Mouse (Mus musculus) thymus, postnatal 36 days (tissue): ENCODE results near the gene Cep350.
A peak's percentile ranks its signal among the peaks of the same experiment; 100 is the strongest.
"Not testable (repeated sequence)": the region's sequence is repeated elsewhere in the genome, so short reads cannot be mapped to it uniquely, and the experiment has no call there.

Experiments
- DNase-seq, 2 experiments: peaks; one replicate each; pipeline ENCODE4 v3.0.0; 2022; ENCODE audit warnings: mixed read lengths in 2 of 2

Gene Cep350

GRCm38 (mm10) chr1:155882646-155883231 lies 90.3 kb downstream of the Cep350 start:
- not testable (repeated sequence) for DNase-seq

DNA sequence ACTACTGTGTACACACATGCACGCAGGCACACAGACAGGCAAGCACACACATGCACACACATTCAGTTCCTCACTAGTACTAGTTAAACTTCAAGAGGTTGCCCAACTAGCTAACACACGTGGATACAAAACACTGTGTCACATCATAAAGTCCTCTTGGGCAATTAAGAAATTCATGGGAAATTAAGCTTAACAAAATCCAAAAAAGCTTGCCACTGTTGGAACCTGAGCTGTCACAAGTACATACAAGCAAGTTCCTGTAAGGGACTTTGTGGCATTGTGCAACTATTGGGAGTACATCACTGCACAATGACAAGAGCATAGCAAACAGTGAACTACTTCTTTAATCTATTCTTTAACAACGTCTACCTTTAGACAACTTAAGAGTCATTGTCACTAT lies 93.5 kb downstream of the Cep350 start:
- no peak for DNase-seq

- peak in 1 of 2 experiments; percentile 5 for DNase-seq
Observed at GRCm38 (mm10) chr1:155862967-155863366, 110.1 kb downstream of the Cep350 start.

- DNase-seq: no peak
Observed at GRCm38 (mm10) chr1:155854926-155855702, 117.9 kb downstream of the Cep350 start.

- no peak for DNase-seq
Observed at GRCm38 (mm10) chr1:155853009-155853408, 120.0 kb downstream of the Cep350 start.

GRCm38 (mm10) chr1:155844235-155844634 lies 128.8 kb downstream of the Cep350 start:
- no peak for DNase-seq

DNA sequence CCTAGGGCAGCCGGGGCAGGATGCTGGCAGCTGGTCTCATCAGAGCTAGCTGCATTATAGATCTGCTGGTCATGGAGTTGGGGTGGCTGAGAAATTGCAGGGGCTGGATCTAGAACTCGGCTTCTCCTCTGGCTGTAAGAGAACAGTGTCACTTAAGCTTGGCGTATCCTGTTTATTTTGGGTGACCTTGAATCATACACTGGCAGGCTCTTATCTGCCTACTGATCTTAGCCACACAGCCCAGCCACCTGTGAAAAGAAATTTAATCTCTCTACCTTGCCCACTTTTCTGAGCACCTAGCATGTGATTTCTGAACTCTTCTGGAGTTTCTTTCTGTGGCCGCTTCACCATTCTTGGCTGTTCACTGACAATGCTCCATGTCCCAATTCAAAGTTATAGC lies 129.5 kb downstream of the Cep350 start:
- no peak for DNase-seq

DNA sequence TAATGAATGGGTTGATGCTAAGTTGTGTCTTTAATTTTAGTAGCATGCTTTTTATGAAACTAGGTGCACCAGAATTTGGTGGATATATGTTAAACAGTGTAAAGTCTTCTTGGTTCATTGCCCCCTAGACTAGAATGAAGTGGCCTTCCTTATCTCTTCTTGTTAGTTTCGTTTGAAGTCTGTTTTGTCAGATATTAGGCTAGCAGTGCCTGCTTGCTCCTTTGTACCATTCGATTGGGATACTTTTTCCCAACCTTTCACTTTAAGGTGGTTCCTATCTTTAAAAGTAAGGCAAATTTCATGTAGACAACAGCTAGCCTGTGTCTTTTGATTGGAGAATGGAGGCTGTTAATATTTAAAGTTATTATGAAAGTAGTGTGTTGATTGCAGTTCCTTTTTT lies 137.4 kb downstream of the Cep350 start:
- no peak for DNase-seq

DNA sequence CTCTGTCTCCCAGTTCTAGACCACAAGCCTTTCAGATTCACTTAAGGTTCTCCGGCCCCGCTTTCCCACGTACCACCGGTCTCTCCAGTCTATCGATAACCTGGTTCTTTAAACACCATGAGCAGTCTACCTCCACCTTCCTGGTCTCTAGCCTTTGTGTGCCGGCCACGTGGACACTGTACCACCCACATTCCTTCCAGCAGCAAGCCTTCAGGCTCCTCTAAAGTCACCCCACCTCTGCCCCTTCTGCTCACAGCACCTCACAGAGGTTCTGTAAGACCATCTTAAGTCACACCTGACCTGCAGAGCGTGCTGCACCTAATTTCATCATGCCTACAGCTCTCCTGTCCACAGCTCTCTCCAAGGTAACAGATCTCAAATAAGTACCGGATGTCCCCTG lies 139.4 kb downstream of the Cep350 start:
- no peak for DNase-seq

DNA sequence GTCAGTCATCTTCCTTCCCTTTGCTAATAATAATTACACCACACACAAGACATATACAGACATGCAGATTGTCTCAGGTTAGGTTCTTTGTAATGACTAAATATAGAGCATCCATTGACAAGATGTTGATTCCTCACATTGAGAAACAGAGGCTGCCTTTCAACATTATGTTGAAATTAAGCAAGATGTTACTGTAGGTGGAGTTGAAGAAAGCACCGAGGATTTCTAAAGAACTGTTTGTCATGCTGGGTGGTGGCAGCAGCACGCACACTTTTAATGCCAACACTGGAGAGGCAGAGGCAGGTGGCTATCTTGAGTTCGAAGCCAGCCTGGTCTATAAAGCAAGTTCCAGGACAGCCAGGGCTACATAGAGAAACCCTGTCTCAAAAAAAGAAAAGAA lies 141.1 kb downstream of the Cep350 start:
- no peak for DNase-seq

DNA sequence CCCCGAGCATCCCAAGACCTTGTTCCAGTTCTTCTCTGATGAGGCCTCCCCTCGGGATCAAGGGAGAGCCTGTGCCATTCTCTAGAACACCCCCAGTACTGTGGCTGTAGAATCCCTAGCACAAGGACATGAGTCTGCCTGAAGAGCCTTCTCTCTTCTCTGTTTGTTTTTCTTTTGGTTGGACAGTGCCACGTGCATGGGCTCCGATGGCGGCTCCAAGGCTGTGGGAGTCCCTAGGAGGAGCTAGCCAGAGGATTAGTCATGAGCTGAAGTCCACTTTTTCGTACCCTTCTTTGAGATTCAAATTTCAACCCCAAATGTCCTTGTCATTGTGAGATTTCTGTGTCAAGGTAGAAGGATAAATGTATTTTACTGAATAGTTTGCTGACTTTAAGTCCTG lies 142.2 kb downstream of the Cep350 start:
- no peak for DNase-seq

DNA sequence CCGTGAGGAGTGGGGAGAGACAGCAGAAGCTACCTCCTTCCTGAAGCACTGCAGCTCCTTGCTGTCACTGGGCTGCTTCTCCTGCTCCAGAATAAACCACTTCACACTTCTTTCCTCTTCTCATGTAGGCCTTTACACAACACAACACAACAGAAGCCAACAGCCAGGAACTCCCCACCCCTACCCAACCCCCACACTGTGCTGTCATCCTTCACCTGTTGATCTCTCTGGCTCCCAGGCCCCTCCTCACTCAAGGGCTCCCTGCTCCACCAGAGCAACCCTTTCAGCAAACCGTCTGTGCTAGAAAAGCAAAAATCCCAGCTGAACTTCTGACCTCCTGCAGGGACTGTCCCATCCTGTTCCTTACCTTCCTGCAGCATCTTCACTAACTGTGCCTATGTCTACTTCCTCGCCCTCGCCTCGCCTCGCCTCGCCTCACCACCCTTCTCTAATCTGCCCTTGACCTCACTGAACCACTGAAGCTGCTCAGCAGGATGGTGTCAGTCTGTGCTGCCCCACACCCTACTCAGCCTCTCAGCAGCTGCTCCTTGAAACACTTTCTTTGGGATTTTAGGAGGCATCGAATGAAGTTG lies 145.3 kb downstream of the Cep350 start:
- DNase-seq: no peak

DNA sequence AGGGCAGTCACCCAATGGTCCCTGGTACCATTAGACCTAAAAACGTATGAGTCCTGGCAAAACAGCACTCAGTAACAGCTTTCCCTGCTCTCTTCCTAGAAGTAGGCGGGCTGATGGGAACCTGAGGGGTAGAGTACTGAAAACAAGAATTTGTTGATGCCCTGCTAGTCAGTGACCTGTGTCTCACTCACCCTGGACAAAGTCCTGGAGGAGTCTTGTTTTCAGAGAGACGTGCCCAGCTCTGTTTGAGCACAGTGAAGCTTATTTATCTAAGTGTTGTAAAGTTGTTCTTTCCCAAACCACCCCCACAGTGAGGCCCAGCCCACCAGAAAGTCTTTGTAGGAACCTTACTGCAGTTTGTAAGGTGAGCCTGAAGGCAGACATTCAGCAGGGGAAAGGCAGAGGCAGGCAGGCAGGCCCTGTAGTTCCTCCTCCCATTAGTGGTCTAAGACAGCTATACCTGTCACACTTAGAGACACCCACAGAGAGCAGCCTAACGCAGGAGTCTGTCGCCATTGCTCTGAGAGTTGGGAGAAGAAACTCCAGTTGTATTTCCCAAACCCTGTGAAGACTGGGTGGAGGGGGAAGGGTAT lies 146.2 kb downstream of the Cep350 start:
- no peak for DNase-seq

GRCm38 (mm10) chr1:155825940-155826716 lies 146.9 kb downstream of the Cep350 start:
- DNase-seq: no peak

DNA sequence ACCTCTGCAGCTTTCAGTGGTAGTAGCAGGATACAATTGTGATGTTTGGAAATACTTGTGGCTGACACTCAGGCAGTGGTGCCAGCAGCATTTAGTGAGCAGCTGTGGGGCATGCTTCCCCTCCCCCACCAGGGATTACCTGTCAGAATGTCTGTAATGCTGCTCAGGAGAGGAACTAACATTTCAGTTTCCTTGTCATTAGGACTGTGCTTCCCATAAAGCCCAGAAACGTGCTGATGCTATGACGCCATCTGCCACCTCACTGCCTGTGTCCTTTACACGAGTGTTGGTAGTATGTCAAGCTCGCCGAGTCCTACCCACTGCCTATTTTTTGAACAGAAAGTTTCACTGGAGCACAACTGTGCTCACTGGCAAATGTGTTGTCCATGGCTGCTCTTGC lies 152.4 kb downstream of the Cep350 start:
- DNase-seq: no peak

DNA sequence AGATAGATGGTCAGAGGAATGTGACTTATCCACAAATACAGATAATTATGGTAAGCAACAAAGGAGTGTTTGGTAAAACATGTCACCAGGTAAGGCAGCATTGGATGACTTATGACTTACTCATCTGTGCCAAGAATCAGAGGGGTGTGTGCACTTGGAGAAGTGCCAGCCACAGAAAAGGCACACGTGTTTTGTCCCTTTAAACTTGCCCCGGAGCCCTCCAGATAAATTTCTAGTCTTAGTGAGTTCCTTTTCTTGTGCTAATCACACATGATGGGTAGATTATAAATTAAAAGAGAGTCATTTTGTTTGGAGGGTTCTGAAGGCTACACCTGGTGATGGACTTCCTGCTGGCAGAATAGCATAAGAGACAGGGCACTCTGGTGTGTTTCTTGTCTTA lies 156.9 kb downstream of the Cep350 start:
- no peak for DNase-seq

GRCm38 (mm10) chr1:155812581-155813499 lies 160.2 kb downstream of the Cep350 start, which contains the start of gene Qsox1:
Gene Qsox1 (minus strand): TSS chr1:155812889.
- DNase-seq: peak; percentile 87 to 88

GRCm38 (mm10) chr1:155811995-155812580 lies 161.0 kb downstream of the Cep350 start:
- DNase-seq: no peak

- no peak for DNase-seq
Observed at GRCm38 (mm10) chr1:155810616-155811015, 162.4 kb downstream of the Cep350 start.

DNA sequence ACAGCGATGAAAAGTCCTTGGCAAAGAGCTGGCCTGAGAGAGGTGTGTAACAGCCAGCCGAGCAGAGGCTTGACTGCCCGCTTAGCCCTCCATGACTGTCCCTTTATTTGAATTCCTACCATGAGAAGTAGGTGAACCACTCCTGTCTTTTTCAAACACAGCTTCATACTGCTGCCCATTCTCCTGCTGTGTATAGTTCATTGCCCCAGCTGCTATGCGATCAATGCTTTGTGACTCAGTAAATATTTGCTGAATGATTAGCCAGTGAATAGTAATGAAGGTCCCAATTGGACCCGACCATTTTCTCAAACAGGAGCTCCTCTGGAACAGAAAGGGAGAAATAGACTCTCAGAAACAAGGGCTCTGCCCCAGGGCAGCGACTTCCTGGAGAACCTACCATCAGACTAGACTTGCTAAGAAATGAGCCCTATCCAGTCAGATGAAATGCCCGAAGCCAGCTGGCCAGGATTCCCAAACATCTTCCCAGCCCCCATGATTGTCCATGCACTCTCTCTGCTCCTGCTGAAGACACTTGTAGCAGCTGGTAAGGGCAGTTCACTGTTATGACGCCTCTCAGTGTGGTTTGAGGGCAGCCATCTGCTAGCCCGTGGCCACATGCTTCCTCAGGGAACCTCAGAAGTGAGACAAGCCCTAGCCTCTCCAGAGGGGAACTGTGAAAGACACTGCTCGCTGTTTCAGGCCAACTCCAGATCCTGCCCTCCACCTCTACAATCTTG lies 163.2 kb downstream of the Cep350 start:
- no peak for DNase-seq

- no peak for DNase-seq
Observed at GRCm38 (mm10) chr1:155808261-155808660, 164.8 kb downstream of the Cep350 start.
